Mouse (Mus musculus) kidney, postnatal 4 days (tissue): ENCODE results near the gene Cox7a2.

Source experiments
- DNase-seq, 2 experiments: peaks; one replicate each; pipeline ENCODE4 v3.0.0; 2021; ENCODE audit warnings: mixed read lengths in 2 of 2

Gene Cox7a2

GRCm38 (mm10) chr9:79723090-79723489 lies 36.6 kb downstream of the Cox7a2 start:
- no peak for DNase-seq

DNA sequence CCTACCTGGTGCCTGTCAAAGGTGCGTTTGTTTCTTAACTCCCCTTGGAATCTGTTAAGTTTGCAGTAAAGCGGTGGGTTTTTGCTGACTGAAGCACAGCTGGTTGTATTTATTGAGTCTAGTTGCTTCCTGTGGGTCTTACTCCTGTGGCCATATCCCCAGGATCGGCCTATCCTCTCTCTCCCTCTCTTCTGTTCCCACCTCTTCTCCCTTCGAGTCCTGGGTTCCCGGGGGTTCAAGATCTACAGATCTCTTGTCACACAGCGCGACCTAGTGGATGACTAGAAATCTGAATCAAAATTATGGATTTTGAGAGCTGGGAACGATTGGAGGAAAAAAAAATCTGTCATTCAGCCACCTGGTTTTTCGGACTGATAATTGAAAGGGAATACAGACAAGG lies 38.6 kb downstream of the Cox7a2 start:
- peak; percentile 74 to 79 for DNase-seq

- peak in 1 of 2 experiments; percentile 10 for DNase-seq
These were observed 39.5 kb downstream of the Cox7a2 start for GRCm38 (mm10) chr9:79720143-79720542.

DNA sequence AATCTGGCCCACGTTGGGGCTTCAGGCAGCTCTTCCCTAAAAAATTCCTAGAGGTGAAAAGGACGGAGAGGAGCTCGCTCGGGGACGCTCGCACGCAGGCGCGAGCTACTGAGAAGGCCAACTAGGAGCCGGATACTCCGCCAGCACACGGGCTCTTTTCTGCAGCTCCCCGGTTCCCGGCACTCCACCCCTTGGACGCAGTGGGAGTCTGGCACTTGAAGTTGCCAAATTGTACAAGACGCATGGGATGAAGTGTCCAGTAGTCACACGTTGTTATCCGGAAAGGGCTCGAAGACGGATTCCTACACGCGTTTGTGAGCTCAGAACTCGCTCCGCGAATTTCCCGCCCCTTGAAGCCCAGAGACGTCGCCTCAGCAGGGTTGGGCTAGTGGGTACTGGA lies 40.2 kb downstream of the Cox7a2 start:
- DNase-seq, result peak; percentile 54 to 75

DNA sequence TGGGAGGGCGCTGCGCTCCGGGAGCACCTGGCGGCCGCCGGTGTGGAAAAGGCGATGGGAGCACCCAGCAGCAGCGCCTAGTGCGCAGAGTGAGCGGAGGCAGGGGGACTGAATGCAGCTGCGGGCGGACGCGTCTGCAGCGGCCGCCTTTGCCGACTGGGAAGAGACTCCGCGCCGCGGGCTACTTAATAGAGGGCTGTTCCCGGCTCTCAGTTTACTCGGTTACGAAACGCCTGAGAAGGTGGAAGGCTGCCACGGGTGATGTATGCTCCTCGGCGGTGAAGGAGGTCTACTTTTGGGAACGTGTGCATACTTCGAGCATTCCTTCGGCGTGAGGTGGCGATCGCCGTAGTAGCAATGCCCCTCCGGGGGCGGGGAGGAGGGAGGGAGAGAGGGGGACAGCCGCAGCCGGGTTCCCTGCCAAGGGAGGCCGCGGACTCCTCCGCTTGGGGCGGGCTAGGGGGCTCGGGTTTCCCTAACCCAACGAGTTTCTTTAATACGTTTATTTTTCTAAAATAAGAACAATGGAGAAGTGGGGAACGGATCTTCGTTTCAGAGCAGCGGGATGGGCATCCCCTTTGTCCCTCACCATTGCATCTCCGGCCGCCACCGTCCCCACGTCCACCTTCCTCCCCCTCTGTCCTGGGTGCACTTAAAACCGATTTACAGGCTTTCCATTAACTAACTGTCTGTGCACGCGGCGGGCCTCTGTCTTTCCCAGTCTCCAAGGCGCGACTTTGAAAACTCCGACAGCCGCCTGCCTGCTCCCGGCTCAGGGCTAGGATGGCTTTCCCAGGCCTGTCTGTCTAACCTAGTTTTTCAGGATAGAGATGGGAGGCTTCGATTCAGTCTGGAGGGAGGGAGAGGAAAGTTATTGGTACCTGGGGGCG lies 41.0 kb downstream of the Cox7a2 start, which contains the start of gene Col12a1:
Col12a1 (minus strand) TSS at position 351 of the 890 bp plus-strand sequence.
- peak; percentile 74 to 82 for DNase-seq

GRCm38 (mm10) chr9:79717836-79718475 lies 41.7 kb downstream of the Cox7a2 start:
- peak; percentile 59 to 68 for DNase-seq

- DNase-seq, result peak; percentile 89 to 90
These were observed 42.5 kb downstream of the Cox7a2 start for GRCm38 (mm10) chr9:79716909-79717835.

- peak; percentile 5 to 14 for DNase-seq
These were observed 43.2 kb downstream of the Cox7a2 start for GRCm38 (mm10) chr9:79716496-79716895.

DNA sequence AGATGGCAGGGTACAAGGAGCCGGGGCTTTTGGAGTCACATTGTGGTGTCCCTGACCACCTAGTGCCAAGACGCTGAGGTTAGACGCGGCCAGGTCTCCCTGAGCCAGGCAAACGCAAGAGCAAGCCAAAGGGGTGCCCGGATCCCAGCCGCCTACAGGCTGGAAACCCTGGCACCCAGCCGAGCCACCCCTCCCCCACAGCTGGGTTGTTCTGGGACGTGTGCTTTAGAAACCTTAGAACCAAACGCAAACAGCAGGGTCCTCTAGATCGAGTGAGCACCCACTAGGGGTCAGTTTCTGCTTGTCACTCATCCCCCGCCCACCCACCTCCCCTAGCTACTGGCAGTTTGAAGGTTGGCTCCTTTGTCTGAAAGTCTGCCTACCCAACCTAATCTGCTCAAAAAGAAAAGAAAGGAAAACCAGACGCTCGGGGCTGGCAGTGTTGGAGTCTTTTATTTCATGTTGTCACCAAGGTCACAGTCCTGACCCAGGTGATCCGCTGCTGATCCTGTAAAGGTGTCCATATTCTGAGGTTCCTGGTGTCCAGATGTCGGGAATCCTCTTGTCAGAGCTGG lies 45.1 kb downstream of the Cox7a2 start:
- DNase-seq, result peak; percentile 86 to 89
